ENCODE assay signal across 20 mouse cellular contexts in genomic region chr6:143532380-143532779, GRCm38 (mm10).
DNase-seq lines count a peak whose midpoint lies in the region; ATAC-seq lines count a peak whose summit lies in the region.
"Had no signal": no experiment of that assay in that cellular context is flagged by ENCODE, and none has a peak within 500 bp of the region (broad histone marks: within the 10 kb centered on the region; RNA-seq: fewer than 3 reads in every experiment).

No protein-coding gene starts in this region.

- WGBS in hindbrain, embryonic 10.5 days, result 90% methylated on average over 12 of the region's 12 CpGs
- WGBS in hindbrain, embryonic 14.5 days, result 94% methylated on average over 12 of the region's 12 CpGs
- 89% methylated on average over 12 of the region's 12 CpGs for WGBS in embryonic facial prominence, embryonic 13.5 days
- WGBS in limb, embryonic 13.5 days, result 84% methylated on average over 12 of the region's 12 CpGs

- H3K36me3 ChIP-seq in hindbrain, embryonic 10.5 days, result no peaks in the 10 kb centered on the region
- no peaks in the 10 kb centered on the region for H3K36me3 ChIP-seq in hindbrain, embryonic 14.5 days (replicated peaks; ENCODE audit: control insufficient read depth, insufficient read depth)
- no peaks in the 10 kb centered on the region for H3K36me3 ChIP-seq in embryonic facial prominence, embryonic 13.5 days
- H3K36me3 ChIP-seq in limb, embryonic 13.5 days, result no peaks in the 10 kb centered on the region
- H3K36me3 ChIP-seq: forebrain, embryonic 12.5 days; heart, embryonic 13.5 days; hindbrain, embryonic 13.5 days; intestine, embryonic 15.5 days had no signal

- no peak overlapping the region for H3K9ac ChIP-seq in hindbrain, embryonic 14.5 days
- no peak overlapping the region for H3K9ac ChIP-seq in embryonic facial prominence, embryonic 13.5 days
- no peak overlapping the region for H3K9ac ChIP-seq in limb, embryonic 13.5 days
- H3K9ac ChIP-seq: forebrain, embryonic 12.5 days; heart, embryonic 13.5 days; hindbrain, embryonic 13.5 days; intestine, embryonic 15.5 days had no signal

- H3K4me3 ChIP-seq in hindbrain, embryonic 10.5 days, result no peak overlapping the region
- no peak overlapping the region for H3K4me3 ChIP-seq in hindbrain, embryonic 14.5 days (replicated peaks; ENCODE audit: low read length)
- no peak overlapping the region for H3K4me3 ChIP-seq in embryonic facial prominence, embryonic 13.5 days
- H3K4me3 ChIP-seq in limb, embryonic 13.5 days, result no peak overlapping the region
- H3K4me3 ChIP-seq: forebrain, embryonic 12.5 days; heart, embryonic 13.5 days; hindbrain, embryonic 13.5 days; intestine, embryonic 15.5 days had no signal

- no peak overlapping the region for H3K4me2 ChIP-seq in hindbrain, embryonic 14.5 days (replicated peaks)
- H3K4me2 ChIP-seq in embryonic facial prominence, embryonic 13.5 days, result no peak overlapping the region
- H3K4me2 ChIP-seq in limb, embryonic 13.5 days (replicated peaks), result no peak overlapping the region
- H3K4me2 ChIP-seq: forebrain, embryonic 12.5 days; heart, embryonic 13.5 days; hindbrain, embryonic 13.5 days; intestine, embryonic 15.5 days had no signal

- H3K9me3 ChIP-seq in hindbrain, embryonic 10.5 days, result peaks cover 5% of the 10 kb centered on the region; the same call in 1 of the 2 replicates
- no peaks in the 10 kb centered on the region for H3K9me3 ChIP-seq in hindbrain, embryonic 14.5 days (ENCODE audit: control insufficient read depth, low read length)
- no peaks in the 10 kb centered on the region for H3K9me3 ChIP-seq in embryonic facial prominence, embryonic 13.5 days
- H3K9me3 ChIP-seq in limb, embryonic 13.5 days, result peaks cover 5% of the 10 kb centered on the region; the same call in 1 of the 2 replicates
- H3K9me3 ChIP-seq: forebrain, embryonic 12.5 days; heart, embryonic 13.5 days; intestine, embryonic 15.5 days had no signal

- no peaks in the 10 kb centered on the region for H3K27me3 ChIP-seq in hindbrain, embryonic 10.5 days (ENCODE audit: insufficient read depth, poor library complexity, severe bottlenecking)
- H3K27me3 ChIP-seq in hindbrain, embryonic 14.5 days (ENCODE audit: control insufficient read depth, insufficient read depth, low read length), result no peaks in the 10 kb centered on the region
- H3K27me3 ChIP-seq in embryonic facial prominence, embryonic 13.5 days, result peaks cover 3% of the 10 kb centered on the region; the same call in 1 of the 2 replicates
- H3K27me3 ChIP-seq in limb, embryonic 13.5 days, result no peaks in the 10 kb centered on the region
- H3K27me3 ChIP-seq: CH12.LX; forebrain, embryonic 12.5 days; heart, embryonic 13.5 days; intestine, embryonic 15.5 days had no signal

- 0 out of 2 replicates have a peak overlapping the region, but pooled peaks have one; percentile 53 for H3K27ac ChIP-seq in hindbrain, embryonic 10.5 days
- H3K27ac ChIP-seq in hindbrain, embryonic 14.5 days, result no peak overlapping the region
- 0 out of 2 replicates have a peak overlapping the region, but pooled peaks have one; percentile 56 for H3K27ac ChIP-seq in embryonic facial prominence, embryonic 13.5 days
- peak overlapping the region; percentile 79 for H3K27ac ChIP-seq in limb, embryonic 13.5 days
- H3K27ac ChIP-seq: forebrain, embryonic 12.5 days; heart, embryonic 13.5 days; hindbrain, embryonic 13.5 days; intestine, embryonic 15.5 days had no signal

- no peak for DNase-seq in hindbrain, embryonic 10.5 days (ENCODE audit: low spot score)
- DNase-seq in hindbrain, embryonic 14.5 days (ENCODE audit: low spot score), result no peak
- peak; percentile 8 for DNase-seq in ES-CJ7 (ENCODE audit: low read depth, low spot score)
- DNase-seq in MN1 (ENCODE audit: low spot score), result no peak
- DNase-seq in spleen, adult 12 weeks (ENCODE audit: low spot score), result no peak
- DNase-seq in thymus, postnatal 25 days, result no peak
- DNase-seq: adrenal gland, postnatal 10 days; cerebellum, adult 11 months; cerebellum, adult 9-10 months; cerebellum, postnatal 25 days; gastrocnemius, postnatal 10 days; heart, postnatal 4 days had no signal

- H3K4me1 ChIP-seq in hindbrain, embryonic 10.5 days (replicated peaks), result peaks cover 15% of the 10 kb centered on the region
- no peaks in the 10 kb centered on the region for H3K4me1 ChIP-seq in hindbrain, embryonic 14.5 days (replicated peaks; ENCODE audit: control insufficient read depth, insufficient read depth, low read length)
- peaks cover 13% of the 10 kb centered on the region; the same call in 1 of the 2 replicates for H3K4me1 ChIP-seq in embryonic facial prominence, embryonic 13.5 days
- H3K4me1 ChIP-seq in limb, embryonic 13.5 days, result peaks cover 47% of the 10 kb centered on the region

- no peak for ATAC-seq in hindbrain, embryonic 14.5 days (ENCODE audit: low FRiP score)
- ATAC-seq in embryonic facial prominence, embryonic 13.5 days (ENCODE audit: insufficient number of reproducible peaks, insufficient read depth, low FRiP score, low TSS enrichment, low read depth), result no peak
- ATAC-seq in limb, embryonic 13.5 days (ENCODE audit: low FRiP score, low read depth), result no peak
- ATAC-seq: forebrain, embryonic 16.5 days; intestine, embryonic 15.5 days had no signal
